Mouse (Mus musculus) cerebellum, postnatal 10 days (tissue): ENCODE results near the gene Atrnl1.

ENCODE experiments used
- DNase-seq, 2 experiments: peaks; one replicate each; pipeline ENCODE4 v3.0.0; 2021; ENCODE audit warnings: mixed read lengths in 2 of 2

Gene Atrnl1

DNA sequence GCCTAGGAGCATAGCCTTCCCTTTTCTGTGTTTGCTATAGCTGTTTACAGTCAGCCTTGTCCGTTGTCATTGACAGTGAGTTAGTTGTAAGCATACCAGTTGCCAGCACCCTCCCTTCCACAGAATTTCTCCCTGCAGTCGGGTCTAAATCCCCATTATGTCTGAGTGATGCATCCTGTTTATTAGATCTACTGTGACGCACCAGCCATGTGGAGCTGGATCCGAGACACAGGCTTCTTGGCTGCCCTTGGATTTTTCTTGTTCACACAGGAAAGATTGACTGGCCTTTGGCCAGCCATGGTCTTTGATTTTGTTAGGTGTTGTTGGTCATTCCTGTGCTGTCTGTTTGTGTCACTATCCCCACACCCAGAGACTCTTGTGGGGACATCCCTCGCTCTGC is 102.3 kb downstream of the Atrnl1 start:
- peak; percentile 33 to 34 for DNase-seq

GRCm38 (mm10) chr19:57724920-57725319 is 114.1 kb downstream of the Atrnl1 start:
- DNase-seq, result peak; percentile 53 to 63

- no peak for DNase-seq
Observed at GRCm38 (mm10) chr19:57725326-57725725, 114.5 kb downstream of the Atrnl1 start.

DNA sequence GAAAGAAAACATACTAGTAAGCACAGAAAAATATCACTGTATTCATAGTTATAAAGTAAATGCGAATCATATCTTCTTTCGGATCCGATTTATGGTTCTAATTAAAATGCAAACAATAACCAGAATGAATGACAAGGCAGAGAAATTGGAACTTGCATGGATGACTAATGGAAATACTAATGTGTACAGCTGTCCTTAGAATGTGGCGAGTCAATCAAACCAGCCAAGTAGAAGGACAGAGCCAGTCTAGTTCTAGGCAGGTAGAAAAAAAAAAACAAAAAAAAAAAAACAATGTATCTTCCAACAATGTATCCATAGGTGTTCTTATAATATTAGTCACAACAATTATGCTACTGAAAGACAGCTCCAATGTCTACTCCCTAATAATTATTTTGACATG is 116.2 kb downstream of the Atrnl1 start:
- no peak for DNase-seq

DNA sequence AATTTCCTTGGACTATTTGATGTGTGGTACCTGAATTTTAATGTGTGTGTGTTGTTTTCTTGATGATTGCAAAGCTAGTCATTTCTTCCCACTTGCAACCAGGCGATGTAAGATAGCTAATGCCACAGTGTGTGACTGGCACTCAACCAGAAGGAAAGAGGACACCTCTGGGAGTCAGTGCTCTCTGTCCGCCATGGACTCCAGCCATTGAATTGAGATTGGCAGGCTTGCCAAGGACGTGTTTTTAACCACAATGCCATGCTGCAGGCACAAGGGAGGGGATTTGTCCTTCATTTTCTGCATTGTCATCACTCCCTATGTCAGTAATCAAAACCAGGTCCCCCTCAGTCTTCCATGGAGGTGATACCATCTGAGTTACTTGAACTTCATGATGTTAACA is 126.6 kb downstream of the Atrnl1 start:
- peak; percentile 51 to 69 for DNase-seq

DNA sequence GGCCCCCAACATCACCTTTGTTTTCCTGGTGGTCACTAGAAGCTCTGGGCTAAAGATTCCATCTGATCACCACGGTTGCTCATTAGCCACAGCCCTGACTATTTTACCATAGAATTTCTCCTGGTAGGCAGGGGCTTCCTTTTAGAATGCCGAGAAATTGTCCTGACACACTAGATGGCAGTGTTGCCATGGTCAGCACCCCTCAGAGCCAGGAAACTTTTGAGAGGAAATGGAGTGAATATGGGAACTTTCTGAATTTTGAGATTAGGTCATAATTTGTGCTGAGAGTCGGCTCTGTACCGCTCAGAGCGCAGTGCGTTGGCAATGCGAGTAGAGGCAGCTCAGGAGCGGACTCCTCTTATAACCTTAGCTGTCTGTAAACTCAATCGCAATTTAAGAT is 134.7 kb downstream of the Atrnl1 start:
- DNase-seq, result peak; percentile 61 to 64

- DNase-seq, result no peak
Observed at GRCm38 (mm10) chr19:57746553-57746952, 135.7 kb downstream of the Atrnl1 start.

DNA sequence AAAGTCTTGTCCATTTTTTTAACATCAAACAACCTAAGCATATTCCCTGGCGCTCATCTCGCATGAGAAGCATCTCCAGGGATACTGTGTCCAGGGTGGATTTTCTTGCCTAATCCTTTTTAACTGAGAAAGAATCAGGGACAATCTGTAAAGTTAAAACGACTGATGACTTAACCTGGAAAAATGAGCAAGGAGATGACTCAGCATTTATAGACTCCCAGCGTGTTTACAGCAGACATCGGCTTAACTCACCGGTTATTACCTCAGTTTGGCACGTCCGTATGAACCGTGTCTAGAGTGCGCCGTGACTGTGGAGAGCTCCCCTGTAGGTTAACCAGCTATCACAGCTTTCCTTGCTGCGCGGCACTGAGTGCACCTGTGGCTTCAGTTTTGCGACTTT is 141.4 kb downstream of the Atrnl1 start:
- DNase-seq, result no peak

- no peak for DNase-seq
Observed at GRCm38 (mm10) chr19:57762526-57762925, 151.7 kb downstream of the Atrnl1 start.

DNA sequence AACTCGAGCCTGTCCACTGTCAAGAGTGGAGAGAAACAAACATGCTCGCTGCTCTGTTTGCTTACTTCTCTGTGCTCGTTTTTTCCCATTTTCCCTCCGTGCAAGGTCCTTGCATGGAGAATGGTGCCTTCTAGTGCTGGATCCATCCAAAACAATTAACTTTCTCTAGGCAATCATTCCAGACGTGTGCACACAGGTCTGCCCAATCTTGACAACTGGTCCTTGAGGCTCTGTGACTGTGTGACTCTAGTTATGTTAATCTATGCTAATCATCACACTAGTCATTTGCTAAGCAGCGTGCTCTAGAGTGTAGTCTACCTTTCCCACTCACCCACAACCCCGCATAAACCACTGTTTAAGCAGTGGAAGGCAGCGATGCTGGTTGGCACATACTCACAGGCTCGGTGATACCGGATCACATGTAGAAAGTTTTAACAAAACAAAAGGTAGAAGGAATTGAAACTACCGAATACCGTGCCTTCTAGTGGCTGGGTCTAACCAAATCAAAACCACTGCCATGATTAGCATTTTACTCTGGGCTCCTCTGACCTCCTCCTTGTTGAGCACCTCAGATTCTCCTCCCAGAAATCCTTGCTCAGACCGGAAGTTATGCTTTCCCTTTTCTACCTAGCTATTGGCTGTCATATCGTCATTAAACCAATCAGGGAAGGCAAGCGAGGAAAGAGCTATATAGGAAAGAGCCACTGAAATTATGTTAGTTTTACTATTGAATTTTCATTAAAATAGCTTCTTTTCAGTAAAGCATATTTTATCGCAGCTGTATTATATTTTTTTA is 153.9 kb downstream of the Atrnl1 start:
- DNase-seq, result no peak

GRCm38 (mm10) chr19:57767051-57767450 is 156.2 kb downstream of the Atrnl1 start:
- no peak for DNase-seq

- DNase-seq, result no peak
Observed at GRCm38 (mm10) chr19:57768661-57769060, 157.8 kb downstream of the Atrnl1 start.

GRCm38 (mm10) chr19:57782366-57783089 is 171.7 kb downstream of the Atrnl1 start:
- DNase-seq, result peak; percentile 67 to 68

- peak in 1 of 2 experiments; percentile 14 for DNase-seq
Observed at GRCm38 (mm10) chr19:57786699-57787098, 175.9 kb downstream of the Atrnl1 start.

GRCm38 (mm10) chr19:57802207-57802606 is 191.4 kb downstream of the Atrnl1 start:
- peak; percentile 53 to 57 for DNase-seq

DNA sequence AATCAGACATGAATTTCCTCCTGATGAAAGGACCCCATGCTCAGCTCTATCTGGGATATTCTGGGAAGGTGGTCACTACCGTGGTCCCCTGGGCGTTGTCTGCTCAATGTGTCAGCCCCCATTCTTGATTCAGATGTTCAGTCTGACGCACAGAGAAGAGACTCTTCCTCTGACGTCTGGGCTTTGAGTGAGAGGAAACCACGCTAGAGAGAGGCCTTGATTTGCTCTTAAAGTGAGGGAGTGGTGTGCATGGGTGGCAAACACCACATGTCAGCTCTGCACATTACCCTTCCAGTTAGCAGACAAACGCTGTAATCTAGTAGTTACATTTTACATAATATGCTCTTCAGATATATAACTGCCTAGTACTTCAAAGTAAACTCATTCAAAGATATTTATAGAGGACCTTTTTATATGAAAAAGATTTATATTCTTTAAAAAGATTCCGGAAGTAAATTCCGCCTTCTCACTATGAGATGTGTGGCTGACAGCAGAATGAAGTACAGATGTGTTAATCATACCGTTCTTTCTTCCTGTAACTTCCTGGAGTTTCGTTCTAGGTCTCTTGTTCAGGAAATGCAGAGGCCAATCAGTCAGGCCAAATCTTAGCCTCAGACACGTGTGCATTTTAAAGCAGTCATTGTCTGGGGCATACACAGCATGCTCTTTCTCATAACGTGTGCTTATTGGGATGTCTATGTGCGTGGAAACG is 192.1 kb downstream of the Atrnl1 start:
- no peak for DNase-seq

- no peak for DNase-seq
Observed at GRCm38 (mm10) chr19:57803483-57803820, 192.6 kb downstream of the Atrnl1 start.

DNA sequence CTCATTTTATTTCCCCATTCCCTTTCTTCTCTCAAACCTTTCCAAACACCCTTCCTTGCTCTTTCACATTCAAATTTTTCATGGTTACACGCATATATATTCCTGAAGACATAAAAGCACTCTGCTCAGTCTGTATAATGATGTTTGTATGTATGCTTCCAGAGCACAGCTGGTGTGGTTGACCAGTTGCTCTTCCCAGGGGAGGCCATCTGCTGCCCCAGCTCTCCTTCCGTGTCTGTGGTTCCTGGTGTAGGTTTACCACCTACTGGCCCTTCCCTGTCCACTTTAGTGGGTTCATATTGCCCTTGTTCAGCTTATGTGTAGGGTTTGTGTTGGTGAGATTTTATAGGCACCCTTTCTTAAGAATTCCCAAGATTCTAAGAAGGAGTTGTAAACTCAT is 197.5 kb downstream of the Atrnl1 start:
- DNase-seq, result no peak

GRCm38 (mm10) chr19:57814291-57814690 is 203.5 kb downstream of the Atrnl1 start:
- DNase-seq, result peak; percentile 30 to 36

- peak; percentile 64 to 73 for DNase-seq
Observed at GRCm38 (mm10) chr19:57816221-57816996, 205.6 kb downstream of the Atrnl1 start.

DNA sequence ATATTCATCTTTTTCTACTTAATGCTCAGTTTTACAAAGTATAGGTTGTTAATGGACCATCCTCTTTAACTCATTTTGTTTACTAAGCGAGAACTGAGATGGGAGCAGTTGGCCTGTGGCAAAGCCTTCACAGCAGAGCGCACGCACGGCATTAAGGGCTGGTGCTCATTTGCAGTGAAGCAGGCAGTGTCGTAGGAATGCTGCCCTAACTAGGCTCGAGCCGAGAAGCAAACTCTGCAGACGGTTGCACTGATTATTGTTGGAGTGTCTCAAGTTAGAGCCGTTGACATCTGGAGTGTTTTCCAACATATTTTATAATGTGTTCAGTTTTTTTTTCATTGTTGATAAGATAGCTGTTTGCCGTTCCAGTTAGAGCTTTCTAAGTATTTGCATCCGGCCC is 206.9 kb downstream of the Atrnl1 start:
- no peak for DNase-seq

DNA sequence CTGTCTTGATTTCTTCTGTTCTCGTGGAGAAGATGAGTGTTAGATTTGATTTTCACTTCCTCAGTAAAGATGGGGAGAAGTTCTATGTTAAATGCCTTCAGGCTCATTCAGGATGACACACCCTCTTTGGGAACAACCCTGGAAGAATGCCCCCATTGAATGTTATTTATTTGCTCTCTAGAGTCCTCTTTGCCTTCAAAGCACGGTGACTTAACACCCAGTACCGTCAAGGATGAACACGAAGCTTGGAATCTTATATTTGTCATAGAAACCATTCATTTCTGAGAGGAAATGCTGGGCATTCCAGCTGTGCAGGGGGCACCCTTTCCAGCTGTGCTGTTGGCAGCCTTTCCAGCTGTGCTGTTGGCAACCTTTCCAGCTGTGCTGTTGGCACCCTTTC is 212.6 kb downstream of the Atrnl1 start:
- no peak for DNase-seq
